Mouse (Mus musculus): ENCODE measurements around the gene Scamp4. TPM values are rescaled to one million over a fixed set of nuclear protein-coding genes. Genes with fewer than 3 reads are reported as not detected.
A peak's percentile ranks its signal among the peaks of the same experiment; 100 is the strongest.

Scamp4 gene
- polyA plus RNA-seq, 1 experiment from 2014 or later = 41.9 TPM

- peak overlapping the region; percentile 97 for H3K27ac ChIP-seq (replicated peaks)
- ATAC-seq (ENCODE audit: insufficient read depth) = 0 out of 2 replicates have a peak, but pooled peaks have one; percentile 9
- no peaks in the 10 kb centered on the region for H3K9me3 ChIP-seq (replicated peaks)
- peaks cover 47% of the 10 kb centered on the region for H3K36me3 ChIP-seq (replicated peaks)
- no peaks in the 10 kb centered on the region for H3K27me3 ChIP-seq
- peak overlapping the region; percentile 99 for H3K4me2 ChIP-seq
- H3K9ac ChIP-seq = peak overlapping the region; percentile 94
- H3K4me1 ChIP-seq (replicated peaks) = peaks cover 96% of the 10 kb centered on the region
- peak overlapping the region; percentile 93 for H3K4me3 ChIP-seq (replicated peaks)
- 19% methylated on average over 10 of the region's 10 CpGs for WGBS (ENCODE audit: insufficient replicate concordance)
These were observed 32.3 kb upstream of the Scamp4 start for GRCm38 (mm10) chr10:80570419-80570818.

GRCm38 (mm10) chr10:80570871-80571836 lies 31.5 kb upstream of the Scamp4 start:
- peaks cover 99% of the 10 kb centered on the region for H3K4me1 ChIP-seq (replicated peaks)

GRCm38 (mm10) chr10:80572477-80572876 lies 30.2 kb upstream of the Scamp4 start:
- peak overlapping the region; percentile 99 for H3K4me2 ChIP-seq

More at GRCm38 (mm10) chr10:80570871-80571836, 31.5 kb upstream of the Scamp4 start:
- peak overlapping the region; percentile 93 for H3K4me3 ChIP-seq (replicated peaks)
- ATAC-seq (ENCODE audit: insufficient read depth) = peak; percentile 47
- 10% methylated on average over 30 of the region's 30 CpGs for WGBS (ENCODE audit: insufficient replicate concordance)
- H3K9ac ChIP-seq = peak overlapping the region; percentile 94
- H3K27ac ChIP-seq (replicated peaks) = peak overlapping the region; percentile 97
- no peaks in the 10 kb centered on the region for H3K9me3 ChIP-seq (replicated peaks)
- no peaks in the 10 kb centered on the region for H3K27me3 ChIP-seq
- H3K4me2 ChIP-seq = peak overlapping the region; percentile 99
- peaks cover 40% of the 10 kb centered on the region for H3K36me3 ChIP-seq (replicated peaks)

DNA sequence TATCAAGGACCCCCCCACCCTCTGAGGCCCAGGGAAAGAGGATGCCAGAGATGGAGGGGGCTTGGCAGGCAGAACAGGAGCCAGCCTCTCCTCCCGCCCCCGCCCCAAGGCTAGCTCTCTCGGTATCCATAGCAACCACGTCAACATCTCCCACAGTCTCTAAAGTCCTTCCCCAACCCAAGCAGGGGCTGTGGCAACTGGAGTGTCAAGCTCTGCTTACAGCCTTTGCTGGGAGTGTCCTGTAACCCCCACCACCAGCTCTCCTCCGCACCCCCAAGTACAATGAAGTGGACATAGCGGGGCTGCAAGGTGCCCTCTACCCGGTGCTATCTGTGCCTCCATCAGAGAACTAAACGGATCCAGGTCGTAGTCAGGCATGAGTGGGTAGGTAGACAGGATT lies 28.7 kb upstream of the Scamp4 start:
- Histone ChIP-seq H3K9ac (peak overlapping the region; percentile 94), H3K4me3 (replicated peaks) (peak overlapping the region; percentile 93), H3K9me3 (replicated peaks) (no peaks in the 10 kb centered on the region), H3K27me3 (no peaks in the 10 kb centered on the region), H3K4me2 (peak overlapping the region; percentile 99), H3K27ac (replicated peaks) (peak overlapping the region; percentile 97), H3K4me1 (replicated peaks) (peaks cover 92% of the 10 kb centered on the region), H3K36me3 (replicated peaks) (peaks cover 16% of the 10 kb centered on the region)
- WGBS (ENCODE audit: insufficient replicate concordance) = 50% methylated on average over 9 of the region's 9 CpGs
- no peak for ATAC-seq (ENCODE audit: insufficient read depth)

More at GRCm38 (mm10) chr10:80572477-80572876, 30.2 kb upstream of the Scamp4 start:
- no peaks in the 10 kb centered on the region for H3K27me3 ChIP-seq
- peak overlapping the region; percentile 97 for H3K27ac ChIP-seq (replicated peaks)
- peaks cover 93% of the 10 kb centered on the region for H3K4me1 ChIP-seq (replicated peaks)
- ATAC-seq (ENCODE audit: insufficient read depth) = peak; percentile 49
- peak overlapping the region; percentile 94 for H3K9ac ChIP-seq
- WGBS (ENCODE audit: insufficient replicate concordance) = 21% methylated on average over 2 of the region's 2 CpGs
- H3K36me3 ChIP-seq (replicated peaks) = peaks cover 31% of the 10 kb centered on the region
- H3K9me3 ChIP-seq (replicated peaks) = no peaks in the 10 kb centered on the region
- peak overlapping the region; percentile 93 for H3K4me3 ChIP-seq (replicated peaks)

GRCm38 (mm10) chr10:80574896-80575295 lies 27.8 kb upstream of the Scamp4 start:
- Histone ChIP-seq H3K27ac (replicated peaks) (peak overlapping the region; percentile 97), H3K27me3 (no peaks in the 10 kb centered on the region), H3K4me3 (replicated peaks) (peak overlapping the region; percentile 93), H3K9ac (peak overlapping the region; percentile 94), H3K9me3 (replicated peaks) (no peaks in the 10 kb centered on the region), H3K4me1 (replicated peaks) (peaks cover 92% of the 10 kb centered on the region), H3K4me2 (peak overlapping the region; percentile 99), H3K36me3 (replicated peaks) (peaks cover 12% of the 10 kb centered on the region; the same call in 1 of the 2 replicates)
- no peak for ATAC-seq (ENCODE audit: insufficient read depth)
- WGBS (ENCODE audit: insufficient replicate concordance) = 56% methylated on average over 3 of the region's 3 CpGs

DNA sequence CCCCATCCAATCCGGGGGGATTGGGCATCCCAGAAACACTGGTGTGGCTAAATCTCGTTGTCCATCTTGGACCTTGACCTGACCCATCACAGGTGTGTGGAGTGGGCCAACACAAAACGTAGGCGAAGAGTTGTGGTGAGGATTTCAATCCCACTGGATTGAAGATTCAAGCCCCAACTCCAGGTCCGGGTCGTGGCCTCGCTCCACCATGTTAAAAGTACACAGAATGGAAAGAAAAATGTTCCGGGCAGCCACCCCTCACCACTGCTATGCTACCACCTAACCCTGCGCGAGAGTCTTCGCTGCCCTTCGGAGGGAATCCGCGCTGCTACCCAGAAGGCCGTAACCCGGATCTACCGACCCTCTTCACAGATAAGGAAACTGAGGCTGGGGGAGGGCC lies 26.7 kb upstream of the Scamp4 start:
- WGBS (ENCODE audit: insufficient replicate concordance) = 6% methylated on average over 17 of the region's 17 CpGs
- peak overlapping the region; percentile 99 for H3K4me2 ChIP-seq
- H3K9ac ChIP-seq = peak overlapping the region; percentile 94
- peaks cover 12% of the 10 kb centered on the region; the same call in 1 of the 2 replicates for H3K36me3 ChIP-seq (replicated peaks)
- no peaks in the 10 kb centered on the region for H3K27me3 ChIP-seq
- H3K4me1 ChIP-seq (replicated peaks) = peaks cover 86% of the 10 kb centered on the region
- no peaks in the 10 kb centered on the region for H3K9me3 ChIP-seq (replicated peaks)
- ATAC-seq (ENCODE audit: insufficient read depth) = no peak
- H3K4me3 ChIP-seq (replicated peaks) = peak overlapping the region; percentile 93
- peak overlapping the region; percentile 97 for H3K27ac ChIP-seq (replicated peaks)

GRCm38 (mm10) chr10:80576351-80577194 lies 26.1 kb upstream of the Scamp4 start:
- H3K27me3 ChIP-seq = no peaks in the 10 kb centered on the region
- H3K4me1 ChIP-seq (replicated peaks) = peaks cover 79% of the 10 kb centered on the region
- under 1% methylated on average over 96 of the region's 96 CpGs for WGBS (ENCODE audit: insufficient replicate concordance)
- H3K36me3 ChIP-seq (replicated peaks) = peaks cover 16% of the 10 kb centered on the region; the same call in 1 of the 2 replicates
- H3K4me2 ChIP-seq = peak overlapping the region; percentile 99
- H3K9me3 ChIP-seq (replicated peaks) = no peaks in the 10 kb centered on the region
- no peak for ATAC-seq (ENCODE audit: insufficient read depth)
- peak overlapping the region; percentile 97 for H3K27ac ChIP-seq (replicated peaks)
- H3K9ac ChIP-seq = peak overlapping the region; percentile 94
- peak overlapping the region; percentile 93 for H3K4me3 ChIP-seq (replicated peaks)

GRCm38 (mm10) chr10:80577195-80578130 lies 25.2 kb upstream of the Scamp4 start, which contains the start of gene Klf16:
Gene Klf16 (minus strand): TSS chr10:80577321.
- WGBS (ENCODE audit: insufficient replicate concordance) = under 1% methylated on average over 87 of the region's 97 CpGs
- Histone ChIP-seq H3K27ac (replicated peaks) (peak within 1 kb of the TSS; percentile 97), H3K27me3 (no peaks in the 10 kb centered on the region), H3K9ac (peak within 1 kb of the TSS; percentile 94), H3K9me3 (replicated peaks) (no peaks in the 10 kb centered on the region), H3K4me2 (peak within 1 kb of the TSS; percentile 99), H3K4me1 (replicated peaks) (peaks cover 71% of the 10 kb centered on the region), H3K36me3 (replicated peaks) (peaks cover 20% of the 10 kb centered on the region; the same call in 1 of the 2 replicates), H3K4me3 (replicated peaks) (peak within 1 kb of the TSS; percentile 93)
- ATAC-seq (ENCODE audit: insufficient read depth) = peak; percentile 75

DNA sequence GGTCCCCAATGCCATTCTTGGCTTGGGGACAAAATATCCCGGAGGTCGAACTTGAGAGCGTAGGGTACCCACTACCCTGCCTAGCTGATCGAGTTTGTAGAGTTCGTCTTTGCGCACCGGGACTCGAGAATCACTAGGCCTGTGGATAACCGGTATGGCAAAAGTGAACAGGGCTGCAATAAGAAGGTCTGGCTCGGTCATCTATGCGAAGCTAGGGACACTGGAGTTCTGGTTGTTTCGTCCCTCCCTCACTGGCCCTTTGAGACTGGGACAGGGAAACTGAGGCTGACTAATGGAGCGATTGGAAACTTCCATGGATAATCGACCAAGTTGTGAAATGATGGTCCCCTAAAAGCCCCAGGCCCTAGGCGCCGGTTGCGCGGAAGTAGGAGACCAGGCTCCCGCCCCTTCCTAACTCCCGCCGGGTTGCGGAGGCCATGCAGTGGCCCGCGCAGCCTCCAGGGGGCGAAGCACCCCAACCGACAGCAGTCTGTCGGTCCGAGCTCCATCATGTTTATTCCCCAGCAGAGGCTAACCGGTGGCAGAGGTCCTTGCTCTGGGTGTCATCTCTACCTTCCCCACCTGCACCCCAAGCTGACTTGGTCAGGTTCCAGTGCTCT lies 24.4 kb upstream of the Scamp4 start:
- Histone ChIP-seq H3K4me3 (replicated peaks) (peak overlapping the region; percentile 93), H3K27ac (replicated peaks) (peak overlapping the region; percentile 97), H3K4me2 (peak overlapping the region; percentile 99), H3K27me3 (no peaks in the 10 kb centered on the region), H3K4me1 (replicated peaks) (peaks cover 64% of the 10 kb centered on the region), H3K9ac (peak overlapping the region; percentile 94), H3K9me3 (replicated peaks) (no peaks in the 10 kb centered on the region), H3K36me3 (replicated peaks) (peaks cover 26% of the 10 kb centered on the region)
- under 1% methylated on average over 29 of the region's 29 CpGs for WGBS (ENCODE audit: insufficient replicate concordance)
- peak; percentile 49 for ATAC-seq (ENCODE audit: insufficient read depth)

Measured in liver, embryonic 15.5 days (tissue).